Mouse (Mus musculus) neural tube, embryonic 13.5 days (tissue): ENCODE data around the gene Acat3. TPM values are rescaled to one million over a fixed set of nuclear protein-coding genes. Genes with fewer than 3 reads are reported as not detected.
A peak's percentile ranks its signal among the peaks of the same experiment; 100 is the strongest.

Experiments used
- ATAC-seq: fragments of 200-750 bp; cut with Nextera tagmentation; 2 replicates; pipeline ENCODE4 v1.8.0; 2017; ENCODE audit warnings: low read depth, mild to moderate bottlenecking, moderate TSS enrichment, moderate library complexity
- H3K27ac ChIP-seq: fragments of 300-500 bp; sonication (generic); replicated peaks from 2 replicates; pipeline ENCODE4 v1.5.1; 2015; ENCODE audit warnings: moderate library complexity, mild to moderate bottlenecking, inconsistent platforms
- H3K27me3 ChIP-seq: fragments of 300-500 bp; sonication (generic); 2 replicates; pipeline ENCODE4 v1.6.1; 2015; ENCODE audit warnings: mild to moderate bottlenecking, inconsistent platforms
- H3K36me3 ChIP-seq: fragments of 300-500 bp; sonication (generic); 2 replicates; pipeline ENCODE4 v1.6.1; 2015; ENCODE audit warnings: mild to moderate bottlenecking, inconsistent platforms
- H3K4me1 ChIP-seq: fragments of 300-500 bp; sonication (generic); replicated peaks from 2 replicates; pipeline ENCODE4 v1.6.1; 2015; ENCODE audit warnings: inconsistent platforms
- H3K4me2 ChIP-seq: fragments of 300-500 bp; sonication (generic); 2 replicates; pipeline ENCODE4 v1.6.1; 2015; ENCODE audit warnings: inconsistent platforms, mild to moderate bottlenecking, moderate library complexity
- H3K4me3 ChIP-seq: fragments of 300-500 bp; sonication (generic); 2 replicates; pipeline ENCODE4 v1.5.1; 2015; ENCODE audit warnings: mild to moderate bottlenecking, inconsistent platforms
- H3K9ac ChIP-seq: fragments of 300-500 bp; sonication (generic); 2 replicates; pipeline ENCODE4 v1.6.1; 2015; ENCODE audit warnings: moderate library complexity, mild to moderate bottlenecking, inconsistent platforms
- H3K9me3 ChIP-seq: fragments of 300-500 bp; sonication (generic); 2 replicates; pipeline ENCODE4 v1.6.1; 2016; ENCODE audit warnings: inconsistent platforms
- WGBS: fragments of 180-500 bp; shearing (Covaris S2); methylation state at CpG from one replicate; pipeline ENCODE4 v1.1.7; 2015; 5-methylcytosine and 5-hydroxymethylcytosine counted together
- polyA plus RNA-seq: library from polyadenylated mRNA; unstranded; fragments of >200 nt; fragmentation: Nextera tagmentation; extraction: Ambion mirVana; gene quantifications from 2 replicates; pipeline ENCODE4 v1.2.1, GENCODE M21; 2015

Gene Acat3
- polyA plus RNA-seq, 1 experiment from 2014 or later, result 1.1 TPM

- Histone ChIP-seq H3K9me3 (no peaks in the 10 kb centered on the region), H3K9ac (no peak overlapping the region), H3K36me3 (peaks cover 43% of the 10 kb centered on the region), H3K4me3 (no peak overlapping the region), H3K27me3 (no peaks in the 10 kb centered on the region), H3K4me1 (no peaks in the 10 kb centered on the region), H3K27ac (no peak overlapping the region), H3K4me2 (no peak overlapping the region)
- WGBS, result 90% methylated on average over 4 of the region's 4 CpGs
- ATAC-seq, result no peak
Observed at GRCm38 (mm10) chr17:12891054-12891453, 49.3 kb downstream of the Acat3 start.

GRCm38 (mm10) chr17:12887021-12887775, 53.2 kb downstream of the Acat3 start:
- Histone ChIP-seq H3K4me1 (no peaks in the 10 kb centered on the region), H3K36me3 (peaks cover 42% of the 10 kb centered on the region), H3K9me3 (no peaks in the 10 kb centered on the region), H3K27ac (no peak overlapping the region), H3K4me2 (no peak overlapping the region), H3K9ac (no peak overlapping the region), H3K4me3 (no peak overlapping the region), H3K27me3 (no peaks in the 10 kb centered on the region)
- 88% methylated on average over 15 of the region's 15 CpGs for WGBS
- ATAC-seq, result no peak

GRCm38 (mm10) chr17:12886620-12887019, 53.8 kb downstream of the Acat3 start:
- no peak for ATAC-seq
- H3K4me1 ChIP-seq, result no peaks in the 10 kb centered on the region
- WGBS, result 44% methylated on average over 6 of the region's 6 CpGs
- H3K27me3 ChIP-seq, result no peaks in the 10 kb centered on the region
- H3K9ac ChIP-seq, result no peak overlapping the region
- no peak overlapping the region for H3K4me2 ChIP-seq
- H3K27ac ChIP-seq, result no peak overlapping the region
- peaks cover 36% of the 10 kb centered on the region for H3K36me3 ChIP-seq
- H3K4me3 ChIP-seq, result no peak overlapping the region
- H3K9me3 ChIP-seq, result no peaks in the 10 kb centered on the region

GRCm38 (mm10) chr17:12881216-12881615, 59.2 kb downstream of the Acat3 start:
- WGBS, result 89% methylated on average over 1 of the region's 1 CpGs
- Histone ChIP-seq H3K36me3 (no peaks in the 10 kb centered on the region), H3K4me3 (no peak overlapping the region), H3K4me1 (no peaks in the 10 kb centered on the region), H3K9ac (no peak overlapping the region), H3K4me2 (no peak overlapping the region), H3K27me3 (no peaks in the 10 kb centered on the region; the same call in 1 of the 2 replicates), H3K9me3 (no peaks in the 10 kb centered on the region), H3K27ac (no peak overlapping the region)
- no peak for ATAC-seq

- ATAC-seq, result peak; percentile 81
- peak overlapping the region; percentile 39 for H3K4me2 ChIP-seq
- H3K4me3 ChIP-seq, result no peak overlapping the region
Observed at GRCm38 (mm10) chr17:12880178-12880577, 60.2 kb downstream of the Acat3 start.

GRCm38 (mm10) chr17:12875734-12876133, 64.7 kb downstream of the Acat3 start, which contains the start of gene Mrgprh:
Gene Mrgprh, plus strand, starts transcription at chr17:12876034.
- peaks cover 14% of the 10 kb centered on the region; the same call in 1 of the 2 replicates for H3K4me1 ChIP-seq
- H3K9me3 ChIP-seq, result no peaks in the 10 kb centered on the region
- WGBS, result 78% methylated on average over 5 of the region's 5 CpGs
- H3K4me2 ChIP-seq, result no peak within 1 kb of the TSS
- no peak within 1 kb of the TSS for H3K4me3 ChIP-seq
- ATAC-seq, result no peak
- H3K9ac ChIP-seq, result no peak within 1 kb of the TSS
- no peaks in the 10 kb centered on the region for H3K36me3 ChIP-seq
- no peaks in the 10 kb centered on the region; the same call in 1 of the 2 replicates for H3K27me3 ChIP-seq
- H3K27ac ChIP-seq, result no peak within 1 kb of the TSS

More at GRCm38 (mm10) chr17:12880178-12880577, 60.2 kb downstream of the Acat3 start:
- Histone ChIP-seq H3K9me3 (no peaks in the 10 kb centered on the region), H3K27me3 (no peaks in the 10 kb centered on the region; the same call in 1 of the 2 replicates), H3K27ac (no peak overlapping the region), H3K9ac (no peak overlapping the region), H3K4me1 (no peaks in the 10 kb centered on the region), H3K36me3 (no peaks in the 10 kb centered on the region)
- WGBS, result 4% methylated on average over 14 of the region's 14 CpGs

Other genes starting within 250 kb of the Acat3 start
- 11.5 and 13.4 TPM in 2 replicates for gene Igf2r, start 170.9 kb downstream of the Acat3 start, polyA plus RNA-seq
- gene Mas1, start 72.5 kb downstream of the Acat3 start, polyA plus RNA-seq, result 0.14 TPM in 1 of 2 replicates, not detected in the other
- not detected in 2 replicates for gene Mrgprh, start 64.6 kb downstream of the Acat3 start, polyA plus RNA-seq
- 1.9 and 2.5 TPM in 2 replicates for gene Pnldc1, start 30.4 kb downstream of the Acat3 start, polyA plus RNA-seq
- gene Tcp1, start 24.9 kb downstream of the Acat3 start, polyA plus RNA-seq, result 410 and 432 TPM in 2 replicates
- 134 and 144 TPM in 2 replicates for gene Mrpl18, start 24.3 kb downstream of the Acat3 start, polyA plus RNA-seq
- gene Acat2, start 20.1 kb upstream of the Acat3 start, polyA plus RNA-seq, result 306 and 330 TPM in 2 replicates
- gene Wtap, start 53.6 kb upstream of the Acat3 start, polyA plus RNA-seq, result 136 and 148 TPM in 2 replicates
- gene Sod2, start 66.2 kb upstream of the Acat3 start, polyA plus RNA-seq, result 116 and 132 TPM in 2 replicates
- gene Gpr31b, start 111.7 kb upstream of the Acat3 start, polyA plus RNA-seq, result not detected in 2 replicates
- gene Tcp10b, start 120.5 kb upstream of the Acat3 start, polyA plus RNA-seq, result 0.33 TPM in 1 of 2 replicates, not detected in the other
- not detected in 2 replicates for gene Unc93a, start 191.2 kb upstream of the Acat3 start, polyA plus RNA-seq